Mouse (Mus musculus) stomach, adult 2 months (tissue): Measurements from ENCODE around the gene Il5ra. TPM values are rescaled to one million over a fixed set of nuclear protein-coding genes. Genes with fewer than 3 reads are reported as not detected.

ENCODE experiments used
- polyA plus RNA-seq: library from polyadenylated mRNA; depleted of rRNA; stranded (reverse); fragments of >200 nt; gene quantifications from 2 replicates; pipeline ENCODE4 v1.2.3, GENCODE M21; 2012; rRNA removed

The Il5ra gene
- not detected in 2 replicates for polyA plus RNA-seq

DNA sequence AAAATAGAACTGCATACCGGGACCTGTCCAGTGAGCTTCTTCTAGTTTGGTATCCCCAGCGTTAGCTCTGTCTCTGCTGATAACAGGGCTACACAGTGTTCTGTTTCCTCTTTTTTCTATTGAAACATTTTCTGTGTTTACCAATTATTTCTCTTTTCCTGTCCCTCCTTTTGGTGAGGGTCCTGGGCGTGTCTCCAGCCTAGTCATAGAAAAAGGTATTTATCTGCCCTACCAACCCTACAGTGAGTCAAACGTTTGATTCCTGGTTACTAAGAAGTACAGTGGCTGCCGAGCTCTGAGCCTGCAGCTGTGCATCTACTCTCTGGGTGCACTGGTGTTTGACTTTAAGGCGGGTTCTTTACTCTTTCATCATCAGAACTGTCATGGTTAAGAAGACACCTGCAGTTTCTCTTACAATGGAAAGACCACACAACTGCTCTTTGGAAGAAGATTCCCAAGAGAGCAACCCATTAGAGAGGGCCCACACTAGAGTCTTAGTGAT lies at the start of gene Il5ra:
Il5ra (minus strand) TSS at position 151 of the 502 bp plus-strand sequence.

DNA sequence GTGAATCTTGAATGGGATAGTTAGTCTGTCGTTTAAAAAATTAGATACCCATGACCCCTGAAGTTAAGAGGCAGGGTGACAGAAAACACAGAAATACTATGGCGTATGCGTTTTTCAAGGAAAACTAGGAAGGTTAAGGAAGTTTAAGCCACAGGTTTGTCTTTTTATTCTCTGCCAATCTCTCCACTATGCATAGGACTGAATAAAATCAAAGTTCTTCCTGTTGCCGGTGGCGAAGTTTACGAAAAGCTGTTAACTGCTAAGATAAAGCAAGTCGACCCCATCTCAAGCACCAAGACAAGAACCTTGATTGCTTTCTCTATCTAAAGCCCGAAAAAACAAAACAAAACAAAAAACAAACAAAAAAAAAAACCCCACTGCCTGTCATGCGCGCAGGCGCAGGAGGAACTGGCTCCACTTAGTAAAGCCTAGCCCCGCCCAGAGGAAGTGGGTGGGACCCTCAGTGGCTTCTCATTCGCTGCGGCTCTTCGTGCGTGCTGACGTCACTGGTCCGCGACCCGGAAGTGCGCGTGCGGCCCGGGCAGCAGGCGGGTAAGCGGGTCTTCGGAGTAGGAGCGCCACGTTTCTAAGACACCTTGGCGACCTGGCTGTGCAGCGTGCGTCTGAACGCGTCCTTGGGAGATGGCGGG lies 19.9 kb upstream of the Il5ra start, which contains the start of gene Trnt1:
Trnt1 (plus strand) TSS at position 481 of the 650 bp plus-strand sequence.

Other genes with a start within 250 kb of the Il5ra start
- 1.7 and 3.9 TPM in 2 replicates for gene Trnt1, start 20.1 kb upstream of the Il5ra start, polyA plus RNA-seq
- 0.81 and 4.0 TPM in 2 replicates for gene Crbn, start 51.0 kb upstream of the Il5ra start, polyA plus RNA-seq